Mouse (Mus musculus) bone marrow macrophage, adult 2 months (primary cell): ENCODE data around the gene Sox8.

ENCODE experiments used
- CTCF ChIP-seq: IDR thresholded peaks from 2 replicates; pipeline ENCODE4 v1.5.1; 2012; ENCODE audit warnings: low read depth, mild to moderate bottlenecking, low read length, moderate library complexity
- POLR2A ChIP-seq: IDR thresholded peaks from 2 replicates; pipeline ENCODE4 v1.6.1; 2012; ENCODE audit warnings: mild to moderate bottlenecking, low read depth, low read length, borderline replicate concordance

- TF ChIP-seq POLR2A (no peak), CTCF (no peak)
Observed at GRCm38 (mm10) chr17:25551313-25551712, 19.2 kb downstream of the Sox8 start.
